Mouse (Mus musculus): ENCODE data around the gene Rtbdn.

DNA sequence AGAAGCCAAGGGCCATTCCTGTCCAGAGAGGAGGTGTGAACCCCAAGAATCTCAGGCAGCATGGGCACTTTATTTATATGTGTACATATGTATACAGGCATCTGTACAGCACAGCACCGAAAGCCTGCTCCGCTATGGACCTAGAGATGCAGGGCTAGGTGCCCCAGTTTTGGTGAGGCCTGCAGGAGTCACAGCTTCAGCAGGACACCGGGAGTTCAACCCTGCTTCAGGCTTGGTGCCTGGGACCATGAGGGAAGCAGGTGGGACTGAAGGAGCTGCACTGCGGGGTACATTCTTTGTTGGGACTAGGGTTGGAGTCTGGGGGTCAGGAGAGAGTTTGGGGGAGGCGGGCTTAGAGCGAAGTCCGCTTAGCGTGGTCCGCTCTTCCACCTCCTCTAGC, 34.9 kb upstream of the Rtbdn start:
- TF ChIP-seq MAFK (IDR thresholded peaks at IDR 0.05; ENCODE audit: insufficient read depth, low read depth, low read length) (no peak), HCFC1 (IDR thresholded peaks at IDR 0.05; ENCODE audit: borderline replicate concordance, insufficient read depth, low read length) (no peak), ZNF384 (IDR thresholded peaks at IDR 0.05; ENCODE audit: low read depth, low read length) (no peak), ZC3H11A (IDR thresholded peaks at IDR 0.05; ENCODE audit: borderline replicate concordance, low read depth, low read length) (no peak), CHD2 (IDR thresholded peaks at IDR 0.05; ENCODE audit: low read depth, low read length) (no peak)

Measured in ES-E14 (cell line).